Mouse (Mus musculus) kidney, adult 9 months (tissue): Measurements from ENCODE around the gene Thap8.

ENCODE experiments used
- DNase-seq: peaks from one replicate; pipeline ENCODE4 v3.0.0; 2022

The Thap8 gene

DNA sequence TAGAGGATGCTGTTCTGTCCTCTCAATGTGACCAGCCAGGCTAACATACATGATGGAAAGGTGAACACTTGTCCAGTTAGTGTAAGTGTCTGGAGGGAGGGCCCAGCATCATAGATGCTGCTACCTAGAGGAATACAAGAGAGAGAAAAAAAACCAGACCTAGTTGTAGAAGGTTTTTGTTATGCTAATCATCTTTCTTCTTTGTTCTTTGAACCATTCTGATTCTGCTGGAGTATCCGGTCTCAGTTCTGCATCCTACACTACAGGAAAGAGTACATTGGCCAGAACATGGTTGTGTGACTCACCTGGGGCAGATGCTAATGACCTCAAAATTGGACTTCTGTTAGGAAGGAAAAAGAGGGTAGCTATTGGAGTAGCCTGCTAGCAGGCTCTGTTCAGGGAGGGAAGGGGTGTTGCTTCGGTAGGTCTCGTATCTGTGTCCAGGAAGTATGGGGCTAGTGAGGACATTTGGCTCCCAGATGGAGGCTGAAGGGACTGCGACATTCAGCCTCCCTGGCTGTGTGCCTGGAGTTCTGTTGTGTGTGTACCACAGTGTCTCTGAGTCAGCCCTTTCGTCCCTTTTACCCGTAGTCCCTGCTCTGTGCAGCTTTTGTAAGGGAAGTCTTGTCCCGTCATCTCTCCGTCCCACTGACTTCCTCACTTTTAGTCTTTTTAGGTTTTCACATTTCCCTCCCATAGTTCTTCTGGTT, 7.0 kb downstream of the Thap8 start:
- DNase-seq: no peak

DNA sequence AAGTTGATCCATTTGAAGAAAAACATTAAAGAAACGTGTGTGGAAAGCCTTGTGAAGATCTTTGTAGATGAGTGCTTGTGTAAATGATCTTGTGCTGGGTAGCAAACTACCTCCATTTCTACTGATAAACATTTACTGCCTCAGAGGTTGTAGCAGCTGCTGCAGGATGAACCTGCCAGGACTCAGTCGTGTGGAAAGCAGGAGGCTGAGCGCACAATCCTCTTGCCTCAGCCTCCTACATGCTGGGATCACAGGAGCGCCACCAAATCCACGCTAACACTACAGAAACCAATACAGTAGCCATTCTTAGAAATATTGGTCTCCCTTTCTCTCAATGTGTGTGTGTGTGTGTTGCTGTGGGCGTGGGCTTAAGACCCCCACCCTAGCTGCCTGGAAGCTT, 8.2 kb downstream of the Thap8 start:
- DNase-seq: no peak

DNA sequence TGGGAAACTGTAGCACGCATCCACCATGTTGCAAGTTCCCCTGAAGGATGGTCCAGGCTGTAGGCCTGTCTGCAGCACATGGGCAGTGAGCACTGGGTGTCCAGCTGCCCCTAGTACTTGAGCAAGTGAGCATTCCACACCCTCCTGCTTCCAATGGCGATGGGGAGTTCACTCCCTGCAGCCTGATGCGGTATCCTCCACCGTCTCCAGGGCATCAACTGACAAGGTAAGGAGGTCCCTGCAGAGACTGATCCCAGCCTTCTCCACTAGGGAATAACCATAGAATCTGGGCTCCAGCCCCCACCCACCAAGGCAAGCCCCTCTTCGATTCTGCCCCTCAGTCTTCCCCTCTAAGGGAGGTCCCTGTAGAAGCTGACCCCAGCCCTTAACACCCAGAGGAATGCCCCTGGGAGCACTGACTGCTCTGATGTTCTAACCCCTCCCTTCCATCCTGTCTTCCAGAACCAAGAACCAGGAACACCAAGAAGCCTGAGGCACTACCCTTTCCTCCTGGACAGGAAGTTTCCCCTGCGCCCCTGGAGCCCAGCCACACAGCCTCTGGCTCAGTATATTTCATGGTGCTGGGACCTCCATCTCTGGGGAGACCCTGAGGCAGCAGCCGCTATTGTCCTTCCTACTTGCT, 9.3 kb downstream of the Thap8 start:
- DNase-seq: no peak

DNA sequence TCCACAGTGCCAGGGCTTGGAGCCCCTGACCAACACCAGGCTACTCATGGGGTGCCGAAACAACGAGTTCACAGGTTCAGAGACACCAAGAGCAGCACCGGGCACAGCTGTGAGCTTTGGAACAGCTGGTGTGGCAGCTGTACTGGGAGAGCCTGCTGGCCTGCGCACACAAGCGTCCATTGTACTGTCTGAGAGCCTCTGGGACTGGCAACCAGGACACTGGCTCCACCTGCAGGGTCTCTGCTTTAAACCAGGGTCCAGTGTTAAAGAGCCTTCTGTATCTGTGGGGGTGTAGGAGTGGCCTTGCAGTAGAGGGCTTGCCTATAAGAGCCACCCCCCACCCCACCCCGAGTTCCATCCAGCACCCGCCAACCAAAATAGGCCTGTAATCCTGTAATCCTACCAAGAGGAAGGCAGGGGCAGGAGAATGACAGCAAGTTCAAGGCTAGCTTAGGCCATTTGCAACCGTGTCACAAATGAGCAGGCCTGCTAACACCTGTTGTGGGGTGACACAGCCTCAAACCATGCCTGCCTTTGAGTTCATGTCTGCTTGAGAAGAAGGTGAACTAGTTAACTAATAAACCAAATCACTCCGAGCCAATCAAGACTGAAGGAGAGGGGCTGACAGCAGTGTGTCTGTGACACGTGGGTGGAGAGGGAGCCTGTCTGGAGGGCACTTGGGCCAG, 10.0 kb downstream of the Thap8 start:
- DNase-seq: no peak

DNA sequence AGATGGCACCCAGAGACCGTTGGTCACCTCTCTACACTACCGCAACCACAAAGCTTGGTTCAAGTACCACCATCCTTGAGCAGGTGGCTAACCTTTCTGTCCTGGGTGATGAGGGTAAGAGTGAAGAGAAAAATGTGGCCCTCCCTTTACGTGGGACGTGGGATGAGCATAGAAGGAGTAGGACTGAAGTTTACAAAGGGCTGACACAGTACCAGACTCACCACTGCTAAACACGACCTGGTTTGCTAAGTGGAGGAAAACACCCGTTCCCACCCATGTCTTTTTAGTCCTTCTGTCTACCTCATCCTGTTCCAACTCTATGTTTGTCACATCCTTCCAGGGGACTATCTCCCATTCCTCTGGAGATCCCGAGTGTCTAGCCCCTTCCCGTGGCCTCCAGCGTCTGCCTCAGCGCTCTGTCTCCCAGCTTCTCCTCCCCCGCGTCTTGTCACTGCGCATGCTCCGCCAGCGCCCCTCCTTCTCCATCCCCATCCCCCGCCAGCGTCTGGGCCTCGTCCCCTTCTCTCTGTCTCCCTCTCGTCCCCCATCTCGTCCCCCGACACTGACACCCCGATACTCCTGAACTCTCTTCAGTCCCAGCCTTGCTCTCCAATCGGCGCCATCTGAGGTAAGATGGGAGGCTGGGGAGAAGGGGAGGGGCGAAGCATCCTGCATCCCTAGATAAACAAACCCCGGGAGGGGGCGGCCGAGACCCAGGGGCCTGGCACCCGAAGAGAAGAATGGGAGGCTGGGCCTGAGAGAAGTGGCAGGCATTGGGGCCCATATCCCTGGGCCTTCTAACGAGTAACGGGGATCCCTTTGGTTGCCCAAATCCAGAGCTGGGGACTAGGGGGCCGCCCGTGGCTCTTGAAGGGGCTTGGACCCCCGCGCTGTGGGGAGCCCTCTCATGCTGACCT, 11.6 kb downstream of the Thap8 start, which contains the start of gene Clip3:
TSS of gene Clip3 (plus strand) at position 514 of the 917 bp plus-strand sequence.
- no peak for DNase-seq

DNA sequence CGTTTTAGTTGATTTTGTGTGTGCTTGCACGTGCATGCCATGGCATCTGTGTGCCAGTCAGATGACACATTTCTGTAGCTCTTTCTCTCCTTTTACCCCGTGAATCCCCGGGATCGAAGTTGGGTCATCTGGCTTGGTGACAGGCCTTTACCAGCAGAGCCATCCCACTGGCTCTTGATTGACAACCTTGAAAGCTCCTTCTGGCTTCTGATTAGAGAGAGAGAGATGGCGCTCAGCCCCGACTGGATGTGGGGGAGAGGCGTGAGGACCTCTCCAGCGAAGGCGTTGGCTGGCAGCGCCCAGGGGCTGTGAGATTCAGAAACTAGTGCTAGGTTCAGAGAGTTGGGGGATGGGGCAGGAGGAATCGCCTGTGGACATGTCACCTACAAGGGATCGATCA, 13.9 kb downstream of the Thap8 start:
- no peak for DNase-seq

DNA sequence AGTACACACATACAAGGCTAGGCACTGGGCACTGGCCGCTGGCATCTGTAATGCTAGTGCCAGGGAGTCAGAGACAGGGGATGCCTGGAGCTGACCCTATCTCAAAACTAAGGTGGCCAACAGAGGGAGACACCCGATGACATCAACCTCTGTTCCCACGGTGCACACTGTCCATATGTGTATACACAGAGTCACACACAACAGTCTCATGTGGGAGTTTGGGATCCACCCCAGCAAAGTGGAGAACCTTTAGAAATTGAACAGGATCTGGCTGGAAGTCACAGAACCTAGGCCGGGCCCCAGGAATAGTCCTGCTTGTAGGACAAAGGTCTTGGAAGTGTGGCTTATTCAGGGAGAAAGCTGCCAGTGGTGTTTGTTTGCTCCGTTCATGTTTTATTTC, 14.4 kb downstream of the Thap8 start:
- no peak for DNase-seq

DNA sequence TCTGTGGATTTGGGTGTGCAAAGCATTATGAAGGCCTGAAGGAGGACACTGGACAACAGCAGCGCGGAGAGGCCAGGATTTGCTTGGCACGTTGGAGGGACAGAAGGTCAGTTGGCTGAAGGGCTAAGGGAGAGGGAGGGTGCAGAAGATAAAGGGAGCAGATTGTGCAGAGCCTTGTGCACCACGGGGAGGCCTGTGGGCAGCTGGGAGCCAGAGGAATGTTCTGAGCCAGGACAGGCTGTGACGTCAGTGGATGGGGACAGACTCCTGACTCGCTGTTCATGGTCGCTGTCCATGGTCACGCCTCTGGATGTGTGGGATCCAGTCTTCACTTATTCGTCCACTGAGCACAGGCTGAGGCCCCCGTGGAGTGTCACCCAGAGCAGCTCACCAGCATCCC, 15.2 kb downstream of the Thap8 start:
- no peak for DNase-seq

DNA sequence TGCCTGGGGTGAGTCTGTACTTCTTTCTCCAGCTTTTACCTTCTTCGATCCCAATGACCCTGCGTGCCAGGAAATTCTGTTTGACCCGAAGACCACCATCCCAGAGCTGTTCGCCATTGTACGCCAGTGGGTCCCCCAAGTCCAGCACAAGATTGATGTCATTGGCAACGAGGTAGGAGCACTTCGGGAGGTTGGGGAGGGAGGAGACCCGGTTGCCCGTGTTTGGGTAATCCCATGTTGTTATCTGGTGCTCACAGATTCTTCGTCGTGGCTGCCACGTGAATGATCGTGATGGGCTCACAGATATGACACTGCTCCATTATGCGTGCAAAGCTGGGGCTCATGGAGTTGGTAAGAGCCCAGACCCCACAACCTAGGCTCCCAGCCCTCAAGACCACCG, 16.9 kb downstream of the Thap8 start:
- no peak for DNase-seq

DNA sequence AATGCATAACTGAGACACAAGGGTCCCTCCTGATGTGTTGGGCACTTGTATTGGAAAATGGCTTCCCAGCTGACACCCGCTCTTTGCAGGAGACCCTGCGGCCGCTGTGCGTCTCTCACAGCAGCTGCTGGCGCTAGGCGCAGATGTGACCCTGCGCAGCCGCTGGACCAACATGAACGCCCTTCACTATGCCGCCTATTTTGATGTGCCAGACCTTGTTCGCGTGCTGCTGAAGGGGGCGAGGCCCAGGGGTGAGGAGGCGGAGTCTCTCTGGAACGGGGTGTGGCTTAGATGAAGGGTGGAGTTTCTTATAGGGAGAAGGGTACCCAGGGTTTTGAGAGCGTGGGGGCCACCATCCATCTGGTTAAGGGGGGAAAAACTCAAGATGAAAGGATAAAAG, 17.4 kb downstream of the Thap8 start:
- no peak for DNase-seq

DNA sequence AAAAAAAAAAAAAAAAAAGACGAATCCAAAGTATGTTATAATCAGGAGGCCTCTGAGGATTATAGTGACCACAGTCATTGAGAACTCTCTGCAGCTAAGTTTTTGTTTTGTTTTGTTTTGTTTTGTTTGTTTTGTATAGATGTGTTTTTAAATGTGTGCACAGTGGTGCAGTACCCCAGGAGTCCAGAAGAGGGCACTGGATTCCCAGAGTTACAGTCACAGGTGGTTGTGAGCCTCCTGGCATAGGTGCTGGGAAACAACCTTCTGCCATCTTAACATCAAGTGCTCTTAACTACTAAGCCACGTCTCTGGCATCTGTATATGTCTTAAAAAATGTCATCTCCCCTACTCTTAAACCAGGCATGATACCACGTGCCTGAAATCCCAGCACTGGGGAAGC, 21.0 kb downstream of the Thap8 start:
- no peak for DNase-seq

DNA sequence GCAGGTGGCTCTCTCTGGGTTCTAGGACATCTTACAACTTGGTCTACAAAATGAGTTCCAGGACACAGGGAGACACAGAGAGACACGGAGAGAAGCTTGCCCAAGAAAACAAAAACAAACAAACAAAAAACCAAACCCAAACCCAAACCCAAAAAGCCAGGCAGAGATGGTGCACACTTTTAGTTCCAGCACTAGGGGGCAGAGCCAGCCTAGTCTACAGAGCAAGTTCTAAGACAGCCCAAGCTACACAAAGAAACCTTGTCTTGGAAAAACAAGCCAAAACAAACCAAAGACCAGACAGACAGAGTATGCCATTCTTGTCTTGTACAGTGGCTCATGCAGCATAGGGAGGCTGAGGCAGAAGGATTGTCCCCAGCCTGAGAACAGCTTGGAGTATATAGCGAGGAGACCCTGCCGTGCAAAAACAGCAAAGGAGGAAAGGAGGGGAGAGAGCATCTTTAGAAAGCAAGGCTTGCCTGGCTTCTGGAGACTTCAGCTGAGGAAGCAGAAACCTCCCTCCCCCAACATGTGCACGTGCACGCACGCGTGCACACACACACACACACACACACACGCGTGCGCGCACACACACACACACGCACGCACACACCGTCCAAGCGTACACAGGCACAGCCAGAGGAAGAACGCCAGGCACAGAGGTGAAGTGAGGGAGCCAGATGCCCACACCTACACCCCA, 26.3 kb downstream of the Thap8 start:
- no peak for DNase-seq

DNA sequence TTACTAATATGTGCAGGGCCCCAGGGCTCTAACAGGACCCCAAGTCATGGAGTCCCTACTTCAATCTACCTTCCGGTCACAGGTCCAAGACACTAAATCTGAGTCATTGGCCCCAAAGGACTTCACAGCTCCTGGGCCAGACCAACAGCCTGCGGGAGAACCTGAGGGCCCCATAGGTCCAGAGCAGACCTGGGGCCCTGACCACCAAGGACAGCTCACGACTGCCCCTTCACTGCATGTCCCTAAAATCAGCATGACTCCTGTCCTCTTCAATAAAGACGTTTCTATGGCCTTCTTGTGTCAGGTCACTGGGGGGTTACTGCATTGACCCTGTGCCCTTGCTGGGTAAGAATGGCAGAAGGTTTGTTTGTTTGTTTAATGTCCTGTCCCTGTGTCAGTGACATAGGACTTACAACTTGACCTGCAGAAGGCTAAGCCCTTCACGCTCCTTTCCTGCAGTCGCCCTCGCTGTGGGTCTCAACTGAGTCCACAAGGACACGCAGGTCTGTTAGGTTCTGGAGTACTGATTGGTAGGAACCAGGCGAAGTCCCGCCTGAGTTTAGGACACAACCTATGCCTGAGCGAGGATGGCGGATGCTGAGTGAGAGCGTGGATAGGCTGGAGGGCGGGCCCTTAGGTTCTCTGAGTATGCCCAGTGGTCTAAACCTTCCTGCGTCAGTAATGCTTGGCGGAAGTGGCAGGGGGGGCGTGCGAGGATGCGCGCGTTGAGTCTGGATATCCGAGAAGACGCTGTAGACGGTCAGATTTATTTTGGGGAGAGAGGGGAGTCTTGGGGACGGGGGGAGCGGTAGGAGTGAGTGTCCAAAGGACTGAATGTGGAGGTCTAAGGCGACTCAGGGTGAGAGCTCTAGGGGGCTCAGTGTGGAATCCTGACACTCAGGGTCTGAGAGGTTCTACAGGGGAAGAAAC, 28.4 kb downstream of the Thap8 start, which contains the start of gene Alkbh6:
TSS of gene Alkbh6 (plus strand) at position 642 of the 930 bp plus-strand sequence.
- peak; percentile 98 for DNase-seq

DNA sequence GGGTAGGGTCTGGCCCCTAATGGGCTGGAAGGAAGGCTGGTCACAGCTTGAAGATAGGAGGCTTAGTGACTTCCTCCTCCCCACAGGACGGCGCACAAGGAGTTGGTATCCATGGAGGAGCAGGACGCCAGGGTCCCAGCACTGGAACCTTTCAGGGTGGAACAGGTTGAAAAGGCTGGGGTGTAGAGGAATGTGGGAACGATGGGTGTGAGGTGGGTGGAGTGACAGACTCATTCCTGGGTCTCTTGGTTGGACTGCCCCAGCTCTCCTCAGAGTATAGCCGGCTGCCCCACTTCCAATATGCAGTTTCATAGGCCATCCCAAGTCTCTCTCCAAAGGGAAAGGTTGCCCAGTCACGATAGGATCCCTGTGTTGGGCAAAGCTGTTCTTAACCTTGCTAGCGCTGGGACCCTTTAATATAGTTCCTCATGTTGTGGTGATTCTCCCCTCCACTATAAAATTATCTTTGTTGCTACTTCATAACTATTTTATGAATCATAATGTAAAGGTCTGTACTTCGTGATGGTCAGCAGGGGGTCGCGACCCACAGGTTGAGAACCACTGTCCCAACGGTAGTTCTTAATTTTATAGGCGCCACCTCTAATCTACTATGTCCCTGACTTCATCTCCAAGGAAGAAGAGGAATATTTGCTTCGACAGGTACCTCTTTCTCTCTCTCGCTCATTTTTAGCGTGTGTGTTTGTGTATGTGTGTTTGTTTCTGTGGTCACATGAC, 29.7 kb downstream of the Thap8 start:
- no peak for DNase-seq

DNA sequence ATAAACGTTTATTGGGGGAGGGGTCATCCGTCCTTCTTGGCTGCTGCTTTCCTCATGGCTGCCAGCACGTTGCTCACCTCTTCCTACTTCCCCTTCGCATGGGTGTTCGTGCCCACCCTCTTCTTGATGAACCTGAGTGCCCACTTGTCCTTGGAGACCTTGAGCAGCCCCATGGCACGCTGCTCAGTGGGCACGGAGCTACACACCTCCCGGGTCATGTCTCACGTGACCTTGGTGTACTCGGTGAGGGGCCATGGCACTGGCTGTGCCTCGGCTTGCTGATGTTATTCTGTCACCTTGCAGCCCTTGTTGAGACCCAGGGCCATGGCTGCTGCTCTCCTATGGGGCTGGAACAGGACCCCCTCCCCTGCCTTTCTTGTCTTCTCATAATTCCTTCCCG, 30.2 kb downstream of the Thap8 start:
- DNase-seq: peak; percentile 60

DNA sequence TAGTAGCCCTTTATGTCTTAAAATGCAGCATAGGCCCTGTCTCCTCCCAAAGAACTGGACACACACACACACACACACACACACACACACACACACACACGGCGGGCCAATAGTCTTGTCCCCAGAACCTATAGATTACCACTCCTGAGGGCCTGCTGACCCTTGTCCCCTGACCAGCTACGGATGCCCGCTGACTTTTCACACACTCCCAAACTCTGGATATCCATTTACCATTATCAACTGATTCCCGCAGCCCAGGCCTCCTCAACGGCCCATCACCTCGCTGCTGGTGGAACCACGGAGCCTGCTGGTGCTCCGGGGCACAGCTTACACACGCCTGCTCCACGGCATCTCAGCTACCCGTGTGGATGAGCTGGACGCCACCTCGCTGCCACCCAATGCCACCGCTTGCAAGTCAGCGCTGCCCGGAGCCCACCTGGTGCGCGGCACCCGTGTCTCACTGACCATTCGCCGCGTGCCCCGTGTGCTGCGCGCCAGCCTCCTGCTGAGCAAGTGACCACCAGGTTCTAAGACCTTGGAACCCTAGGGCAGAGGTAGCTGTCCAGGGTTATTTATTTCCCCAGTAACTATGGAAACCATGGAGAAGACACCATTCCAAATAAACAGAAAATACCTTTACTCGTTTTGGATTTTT, 33.9 kb downstream of the Thap8 start:
- DNase-seq: peak; percentile 88

DNA sequence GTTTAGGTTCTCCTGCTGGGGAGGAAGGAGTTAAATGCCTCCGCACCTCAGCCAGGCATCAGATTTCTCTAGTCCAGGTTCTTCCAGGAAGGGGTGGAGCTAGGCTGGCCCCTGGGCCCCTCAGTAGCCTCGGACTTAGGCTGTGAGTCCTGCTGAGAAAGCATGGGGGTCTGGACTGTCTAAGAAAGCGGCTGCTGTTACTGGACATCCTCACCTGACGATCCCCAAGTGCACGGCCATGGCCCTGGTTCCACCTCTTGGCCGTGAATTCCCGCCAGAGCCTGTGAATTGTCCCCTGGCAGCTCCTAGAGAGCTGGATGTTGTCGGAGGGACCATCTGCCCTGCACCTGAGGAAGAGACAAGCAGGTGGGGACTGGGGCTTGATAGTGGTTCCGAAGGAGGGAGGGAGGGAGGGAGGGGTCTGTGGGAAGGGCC, 34.8 kb downstream of the Thap8 start, which contains the start of gene Syne4:
TSS of gene Syne4 (plus strand) at position 87 of the 435 bp plus-strand sequence.
- DNase-seq: peak; percentile 49

DNA sequence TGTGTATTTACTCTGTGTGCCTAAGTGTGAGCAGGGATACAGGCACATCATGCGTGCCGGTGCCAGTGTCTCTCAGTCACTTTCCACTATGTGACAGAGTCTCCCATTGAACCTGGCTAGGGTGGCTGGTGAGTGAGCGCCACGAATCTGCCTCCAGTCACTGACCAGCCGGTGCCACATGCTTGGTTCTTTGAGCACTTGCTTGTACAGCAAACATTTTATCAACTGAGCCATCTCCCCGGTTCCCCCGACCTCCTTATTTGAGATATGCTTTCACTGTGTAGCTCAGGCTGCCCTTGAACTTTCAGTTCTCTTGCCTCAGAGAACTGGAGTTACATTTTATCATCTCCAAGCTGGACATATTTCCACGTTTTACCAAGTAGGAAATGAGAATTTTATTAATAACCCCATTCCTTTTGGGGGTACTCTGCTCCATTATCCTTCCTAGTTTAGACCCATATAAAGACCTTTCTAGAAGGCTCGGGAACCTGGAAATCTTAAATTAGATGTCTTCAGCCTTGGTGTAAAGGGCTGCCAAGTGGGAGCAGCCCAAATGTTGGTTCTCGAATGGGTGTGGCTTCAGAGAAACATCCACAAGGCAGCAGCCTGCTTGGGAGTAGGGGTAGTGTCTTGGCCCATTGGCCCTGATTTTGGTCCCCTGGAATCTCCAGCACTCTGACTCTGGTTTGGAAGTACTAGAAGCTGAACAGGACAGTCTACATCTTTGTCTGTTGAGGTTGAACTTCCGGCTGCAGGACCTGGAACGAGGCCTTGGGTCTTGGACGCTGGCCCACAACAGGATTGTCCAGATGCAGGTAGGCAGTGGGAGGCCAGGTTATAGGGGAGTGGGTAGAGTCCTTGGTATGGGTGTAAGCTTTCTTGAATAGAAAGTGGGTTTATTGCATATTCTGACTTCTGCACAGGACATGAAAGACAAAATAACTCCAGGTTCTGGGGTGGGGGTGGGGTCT, 36.0 kb downstream of the Thap8 start:
- DNase-seq: no peak
